Mouse (Mus musculus): ENCODE data around the gene Fcho1. TPM values are rescaled to one million over a fixed set of nuclear protein-coding genes. Genes with fewer than 3 reads are reported as not detected.

Fcho1 gene
- polyA plus RNA-seq (2015; fragmentation: Illumina TruSeq; extraction: RNeasy Lipid Tissue Mini Kit (QIAGEN cat#74804); ENCODE audit: insufficient read depth, low read depth, low replicate concordance) = 0.92 TPM

DNA sequence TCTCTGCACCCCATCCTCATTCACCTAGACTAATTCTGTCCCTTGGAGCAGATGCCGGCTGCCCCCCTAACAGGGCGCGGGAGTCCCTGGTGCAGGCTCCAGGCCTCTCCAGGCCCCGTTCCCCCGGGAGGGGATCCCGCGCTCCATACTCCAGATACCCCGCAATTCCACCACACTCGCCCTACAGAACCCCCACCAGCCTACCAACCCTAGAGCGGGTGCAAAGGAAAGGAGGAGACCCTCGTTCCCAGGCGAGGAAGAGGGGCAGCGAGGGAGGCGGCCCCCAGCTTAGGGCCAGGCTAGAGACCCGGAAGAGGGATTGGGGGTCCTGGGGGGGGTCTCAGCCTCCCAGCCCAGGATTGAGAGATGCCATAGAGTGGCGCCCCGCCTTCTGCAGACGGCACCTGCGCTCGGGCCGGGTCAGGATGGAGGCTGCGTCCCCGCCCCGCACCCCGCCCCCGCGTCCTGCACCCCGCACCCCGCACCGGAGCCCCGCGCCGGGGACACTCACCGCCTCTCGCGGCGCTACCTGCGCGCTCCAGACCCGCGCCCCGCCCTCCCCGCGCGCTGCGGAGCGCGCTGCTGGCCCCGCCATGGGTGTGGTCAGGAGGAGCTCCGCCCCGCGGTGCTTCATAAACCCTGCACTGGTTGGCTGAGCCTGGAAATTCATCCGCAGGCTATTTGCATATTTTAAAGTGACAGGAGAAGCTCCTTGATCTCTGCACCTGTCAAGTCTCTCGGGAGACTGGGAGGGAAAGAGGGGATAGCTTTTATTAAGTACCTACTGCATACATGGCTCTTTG is at the start of gene Fcho1:
Gene Fcho1 (minus strand): TSS at position 595 of the 803 bp plus-strand sequence.

DNA sequence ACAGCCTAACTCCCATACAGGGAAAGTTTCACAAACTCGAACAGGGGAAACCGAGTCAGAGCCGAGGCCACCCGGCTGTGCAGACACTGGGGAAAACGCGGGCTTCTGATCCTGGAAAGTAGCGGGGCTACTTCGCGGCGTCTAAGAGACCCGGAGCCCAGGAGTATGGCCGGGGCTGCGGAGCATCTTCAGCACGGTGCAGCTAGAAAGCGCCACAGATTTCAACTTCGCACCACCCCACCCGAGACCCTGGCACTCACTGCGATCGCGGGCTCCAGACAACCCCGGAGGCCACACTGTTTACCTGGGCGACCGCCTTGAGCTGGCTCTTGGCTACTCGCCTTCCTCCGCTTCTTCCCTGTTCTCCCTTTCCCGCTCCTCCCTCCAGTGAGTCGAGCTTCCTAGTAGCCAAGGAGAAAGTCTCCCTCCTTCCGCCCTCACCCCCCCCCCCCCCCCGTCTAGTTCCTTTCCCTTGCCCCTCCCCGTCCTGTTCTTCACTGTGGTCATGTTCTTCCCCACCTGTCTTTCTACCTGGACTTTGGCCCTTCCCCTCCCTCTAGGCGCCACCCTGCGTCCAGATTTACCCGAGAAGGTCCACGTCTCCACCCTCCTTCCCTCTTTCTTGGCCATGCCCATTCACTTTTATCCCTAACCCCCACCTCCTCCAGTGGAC is 24.0 kb downstream of the Fcho1 start, which contains the start of gene B3gnt3:
Gene B3gnt3 (minus strand): TSS at position 376 of the 673 bp plus-strand sequence.

DNA sequence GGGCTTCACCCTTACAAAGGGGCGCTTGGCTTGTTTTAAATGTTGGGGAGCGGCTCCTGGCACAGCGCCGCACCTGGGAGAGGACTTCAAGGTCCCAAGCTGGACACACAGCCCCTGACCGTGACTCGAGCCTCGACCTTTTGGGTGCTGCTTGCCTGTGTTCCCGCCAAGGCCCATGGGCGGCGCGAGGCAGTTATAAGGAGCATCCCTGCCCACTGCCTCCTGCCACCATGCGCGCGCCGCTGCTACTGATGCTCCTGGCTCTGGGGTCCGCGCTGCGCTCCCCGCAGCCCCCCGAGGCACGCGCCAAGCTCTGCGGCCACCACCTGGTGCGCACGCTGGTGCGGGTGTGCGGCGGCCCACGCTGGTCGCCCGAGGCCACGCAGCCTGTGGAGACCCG is 36.5 kb downstream of the Fcho1 start, which contains the start of gene Insl3:
Gene Insl3 (plus strand): TSS at position 187 of the 400 bp plus-strand sequence.

DNA sequence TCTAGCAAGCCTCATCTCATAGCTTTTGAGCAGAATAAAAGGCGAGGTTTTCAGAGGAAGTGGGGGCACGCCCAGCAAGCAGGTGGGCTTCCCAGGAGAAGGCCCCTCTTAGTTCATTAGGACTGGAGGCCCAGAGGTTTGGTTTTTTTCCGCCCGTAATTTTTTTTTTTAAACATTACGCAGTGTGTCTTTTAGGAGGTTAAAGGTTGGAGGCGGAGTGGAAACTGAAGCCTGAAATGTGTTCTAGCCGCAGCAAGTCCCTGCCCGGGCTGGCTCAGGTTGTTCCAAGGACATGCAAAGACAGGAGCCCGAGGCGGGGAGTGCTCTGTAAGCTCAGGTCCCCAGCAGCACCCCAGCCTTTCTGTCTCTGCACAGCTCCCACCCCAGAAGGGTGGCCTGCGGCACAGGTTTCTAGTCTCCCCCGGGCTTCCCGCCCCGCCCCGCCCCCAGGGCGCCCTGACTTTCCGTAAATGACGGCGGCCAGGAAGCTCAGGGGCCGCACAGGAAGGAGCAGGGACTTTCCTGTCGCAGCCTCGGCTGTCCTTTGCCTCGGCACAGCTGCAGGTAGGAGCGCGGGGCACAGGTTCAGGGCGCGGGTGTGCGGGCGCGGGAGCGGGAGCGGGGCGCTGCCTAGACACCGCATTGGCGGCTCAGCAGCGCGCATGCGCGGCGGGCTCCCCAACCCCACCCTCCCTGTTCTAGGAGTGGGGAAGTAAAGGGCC is 49.3 kb downstream of the Fcho1 start, which contains the start of gene Jak3:
Gene Jak3 (plus strand): TSS at position 277 of the 722 bp plus-strand sequence.

DNA sequence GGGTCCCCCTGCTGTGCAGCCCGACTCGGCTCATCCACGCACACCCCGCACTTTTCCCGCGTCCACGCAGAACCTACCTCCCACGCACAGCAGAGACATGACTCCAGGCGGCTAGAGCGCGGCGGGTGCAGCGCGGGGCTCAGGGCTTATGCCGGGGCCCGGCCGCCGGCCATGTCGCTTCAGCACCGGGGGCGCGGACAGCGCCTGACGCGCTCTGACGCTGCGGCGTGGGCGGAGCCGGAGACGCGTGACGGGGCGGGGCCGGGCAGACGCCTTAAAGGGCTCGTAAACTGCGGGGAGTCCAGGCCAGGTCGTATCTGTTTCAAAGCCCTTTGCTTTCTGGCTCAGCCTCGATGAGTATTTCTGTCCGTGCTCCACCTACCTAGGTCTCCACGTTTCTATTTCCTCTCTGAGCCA is 54.0 kb downstream of the Fcho1 start, which contains the start of gene Unc13a:
Gene Unc13a (minus strand): TSS at position 209 of the 417 bp plus-strand sequence.

Other genes with a start within 250 kb of the Fcho1 start
- gene Ano8, start 239.8 kb downstream of the Fcho1 start, polyA plus RNA-seq (2015; fragmentation: Illumina TruSeq; extraction: RNeasy Lipid Tissue Mini Kit (QIAGEN cat#74804); ENCODE audit: insufficient read depth, low read depth, low replicate concordance) = 4.7 TPM
- gene Gtpbp3, start 237.6 kb downstream of the Fcho1 start, polyA plus RNA-seq (2015; fragmentation: Illumina TruSeq; extraction: RNeasy Lipid Tissue Mini Kit (QIAGEN cat#74804); ENCODE audit: insufficient read depth, low read depth, low replicate concordance) = 7.9 TPM
- gene Plvap, start 214.0 kb downstream of the Fcho1 start, polyA plus RNA-seq (2015; fragmentation: Illumina TruSeq; extraction: RNeasy Lipid Tissue Mini Kit (QIAGEN cat#74804); ENCODE audit: insufficient read depth, low read depth, low replicate concordance) = 236 TPM
- gene Ccdc194, start 200.0 kb downstream of the Fcho1 start, polyA plus RNA-seq (2015; fragmentation: Illumina TruSeq; extraction: RNeasy Lipid Tissue Mini Kit (QIAGEN cat#74804); ENCODE audit: insufficient read depth, low read depth, low replicate concordance) = not detected
- gene Bst2, start 188.3 kb downstream of the Fcho1 start, polyA plus RNA-seq (2015; fragmentation: Illumina TruSeq; extraction: RNeasy Lipid Tissue Mini Kit (QIAGEN cat#74804); ENCODE audit: insufficient read depth, low read depth, low replicate concordance) = 43.2 TPM
- gene Mvb12a, start 182.8 kb downstream of the Fcho1 start, polyA plus RNA-seq (2015; fragmentation: Illumina TruSeq; extraction: RNeasy Lipid Tissue Mini Kit (QIAGEN cat#74804); ENCODE audit: insufficient read depth, low read depth, low replicate concordance) = 48.0 TPM
- 3.8 TPM for gene Tmem221, start 166.8 kb downstream of the Fcho1 start, polyA plus RNA-seq (2015; fragmentation: Illumina TruSeq; extraction: RNeasy Lipid Tissue Mini Kit (QIAGEN cat#74804); ENCODE audit: insufficient read depth, low read depth, low replicate concordance)
- not detected for gene Nxnl1, start 159.1 kb downstream of the Fcho1 start, polyA plus RNA-seq (2015; fragmentation: Illumina TruSeq; extraction: RNeasy Lipid Tissue Mini Kit (QIAGEN cat#74804); ENCODE audit: insufficient read depth, low read depth, low replicate concordance)
- 33.1 TPM for gene Slc27a1, start 156.8 kb downstream of the Fcho1 start, polyA plus RNA-seq (2015; fragmentation: Illumina TruSeq; extraction: RNeasy Lipid Tissue Mini Kit (QIAGEN cat#74804); ENCODE audit: insufficient read depth, low read depth, low replicate concordance)
- gene Pgls, start 133.5 kb downstream of the Fcho1 start, polyA plus RNA-seq (2015; fragmentation: Illumina TruSeq; extraction: RNeasy Lipid Tissue Mini Kit (QIAGEN cat#74804); ENCODE audit: insufficient read depth, low read depth, low replicate concordance) = 39.9 TPM
- gene Fam129c, start 128.1 kb downstream of the Fcho1 start, polyA plus RNA-seq (2015; fragmentation: Illumina TruSeq; extraction: RNeasy Lipid Tissue Mini Kit (QIAGEN cat#74804); ENCODE audit: insufficient read depth, low read depth, low replicate concordance) = 1.00 TPM
- 17.5 TPM for gene Colgalt1, start 114.7 kb downstream of the Fcho1 start, polyA plus RNA-seq (2015; fragmentation: Illumina TruSeq; extraction: RNeasy Lipid Tissue Mini Kit (QIAGEN cat#74804); ENCODE audit: insufficient read depth, low read depth, low replicate concordance)
- gene Unc13a, start 54.0 kb downstream of the Fcho1 start, polyA plus RNA-seq (2015; fragmentation: Illumina TruSeq; extraction: RNeasy Lipid Tissue Mini Kit (QIAGEN cat#74804); ENCODE audit: insufficient read depth, low read depth, low replicate concordance) = 2.6 TPM
- gene Jak3, start 49.4 kb downstream of the Fcho1 start, polyA plus RNA-seq (2015; fragmentation: Illumina TruSeq; extraction: RNeasy Lipid Tissue Mini Kit (QIAGEN cat#74804); ENCODE audit: insufficient read depth, low read depth, low replicate concordance) = 4.8 TPM
- gene Insl3, start 36.5 kb downstream of the Fcho1 start, polyA plus RNA-seq (2015; fragmentation: Illumina TruSeq; extraction: RNeasy Lipid Tissue Mini Kit (QIAGEN cat#74804); ENCODE audit: insufficient read depth, low read depth, low replicate concordance) = not detected
- gene B3gnt3, start 23.9 kb downstream of the Fcho1 start, polyA plus RNA-seq (2015; fragmentation: Illumina TruSeq; extraction: RNeasy Lipid Tissue Mini Kit (QIAGEN cat#74804); ENCODE audit: insufficient read depth, low read depth, low replicate concordance) = 2.7 TPM
- gene Zfp709, start 156.3 kb upstream of the Fcho1 start, polyA plus RNA-seq (2015; fragmentation: Illumina TruSeq; extraction: RNeasy Lipid Tissue Mini Kit (QIAGEN cat#74804); ENCODE audit: insufficient read depth, low read depth, low replicate concordance) = 1.6 TPM
- 1.1 TPM for gene Zfp882, start 182.9 kb upstream of the Fcho1 start, polyA plus RNA-seq (2015; fragmentation: Illumina TruSeq; extraction: RNeasy Lipid Tissue Mini Kit (QIAGEN cat#74804); ENCODE audit: insufficient read depth, low read depth, low replicate concordance)
- 3.9 TPM for gene Zfp617, start 182.9 kb upstream of the Fcho1 start, polyA plus RNA-seq (2015; fragmentation: Illumina TruSeq; extraction: RNeasy Lipid Tissue Mini Kit (QIAGEN cat#74804); ENCODE audit: insufficient read depth, low read depth, low replicate concordance)
- gene Zfp961, start 225.3 kb upstream of the Fcho1 start, polyA plus RNA-seq (2015; fragmentation: Illumina TruSeq; extraction: RNeasy Lipid Tissue Mini Kit (QIAGEN cat#74804); ENCODE audit: insufficient read depth, low read depth, low replicate concordance) = 1.7 TPM

Data from pancreas, adult 10 weeks (tissue).